Mouse (Mus musculus): Measurements from ENCODE around the gene Col28a1.

DNA sequence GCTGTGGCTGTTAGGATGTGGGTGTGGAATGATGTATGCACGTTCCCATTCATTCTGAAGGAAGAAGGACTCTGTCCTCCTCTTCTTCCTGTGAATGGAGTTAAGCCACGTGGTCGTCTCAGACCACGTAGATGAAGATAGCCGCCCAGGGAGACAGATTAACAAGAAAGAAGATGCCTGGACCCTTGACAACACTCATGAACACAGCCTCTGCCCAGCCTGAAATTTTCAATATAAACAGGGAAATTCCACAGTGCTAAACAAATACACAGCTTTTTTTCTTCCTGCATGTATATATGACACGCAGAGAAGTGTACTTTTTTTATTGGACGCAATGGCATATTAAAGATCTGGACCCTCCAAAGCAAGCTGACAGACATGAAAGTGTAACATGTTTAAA is 98.9 kb downstream of the Col28a1 start:
- TF ChIP-seq CTCF (IDR thresholded peaks at IDR 0.05; ENCODE audit: borderline replicate concordance, insufficient read depth, low read length), result no peak
- TF ChIP-seq POLR2A (IDR thresholded peaks at IDR 0.05; ENCODE audit: low read depth, low read length), result no peak

Measured in embryonic fibroblast, embryonic 13.5 days (primary cell).